Mouse (Mus musculus) G1E (cell line): ENCODE measurements around the gene Prkca.

Source experiments
- CTCF ChIP-seq: IDR thresholded peaks from 2 replicates; pipeline ENCODE4 v1.5.1; 2012; ENCODE audit warnings: low read depth, low read length, inconsistent platforms, mixed read lengths
- GATA1 ChIP-seq: IDR thresholded peaks from 2 replicates; pipeline ENCODE4 v1.6.1; 2012; ENCODE audit warnings: borderline replicate concordance, low read length, inconsistent platforms, mixed read lengths
- TAL1 ChIP-seq: conservative IDR thresholded peaks from 2 replicates; pipeline ENCODE4 v1.6.1; 2012; ENCODE audit warnings: low read depth, low read length, inconsistent platforms, mixed read lengths

DNA sequence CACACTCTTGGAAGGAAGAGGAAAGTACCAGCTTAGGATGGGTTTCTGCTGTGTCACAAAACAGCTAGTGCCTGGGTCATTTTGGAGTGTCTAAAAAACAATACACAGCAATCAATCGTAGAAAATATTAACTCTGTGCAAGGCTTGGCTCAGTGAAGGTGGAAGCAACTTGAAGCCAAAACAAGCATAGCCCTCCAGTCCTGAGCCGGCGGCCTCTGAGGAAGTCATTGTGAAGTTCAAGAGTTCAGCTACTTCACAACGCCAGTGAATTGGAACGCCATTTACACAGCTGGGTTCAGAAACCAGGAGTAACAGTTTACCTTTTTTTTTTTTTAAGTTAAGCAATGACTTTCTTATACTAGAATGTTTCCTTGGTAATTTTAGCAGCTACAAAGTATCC lies 89.0 kb downstream of the Prkca start:
- no peak for TF ChIP-seq CTCF
- no peak for TF ChIP-seq TAL1
- TF ChIP-seq GATA1, result no peak
